Mouse (Mus musculus) layer of hippocampus, adult 9-10 months (tissue): ENCODE measurements at regions not wholly inside any gene's neighbourhood (a gene's known extent, or its start where the extent isn't known, plus 50 kb on each side); places are given as distances from the start of the nearest gene placed in this dataset.

Experiments
- DNase-seq: peaks from one replicate; pipeline ENCODE4 v3.0.0; 2022; ENCODE audit warnings: low spot score

GRCm38 (mm10) chrX:77980676-77981075 lies 55.8 kb upstream of the 5430402E10Rik start:
- DNase-seq: peak; percentile 5
